Mouse (Mus musculus) kidney, adult 2 months (tissue): ENCODE measurements around the gene Gpr39.

Source experiments
- CTCF ChIP-seq: fragments of 200-500 bp; conservative IDR thresholded peaks from 2 replicates; pipeline ENCODE4 v1.5.1; 2011; ENCODE audit warnings: low read depth, mild to moderate bottlenecking, control low read depth, low read length, moderate library complexity, mixed read lengths; ENCODE audit not compliant: insufficient read depth, insufficient read length
- POLR2A ChIP-seq: fragments of 200-500 bp; IDR thresholded peaks from one replicate; pipeline ENCODE4 v1.6.1; 2011; ENCODE audit warnings: low read depth, low read length, control low read depth

- TF ChIP-seq CTCF (peak; percentile 48), POLR2A (no peak)
These were observed at the start of gene Gpr39 for GRCm38 (mm10) chr1:125676790-125677273.
